Mouse (Mus musculus) small intestine, adult 2 months (tissue): Measurements from ENCODE around the gene Tmem87b.

Experiments
- CTCF ChIP-seq: fragments of 200-500 bp; IDR thresholded peaks from 2 replicates; pipeline ENCODE4 v1.5.1; 2012; ENCODE audit warnings: low read depth, mild to moderate bottlenecking, control low read depth, inconsistent platforms, low read length, moderate library complexity, mixed read lengths; ENCODE audit not compliant: insufficient replicate concordance, insufficient read length; ENCODE audit errors: extremely low read depth
- POLR2A ChIP-seq: fragments of 200-500 bp; IDR thresholded peaks from 2 replicates; pipeline ENCODE4 v1.6.1; 2012; ENCODE audit warnings: low read depth, mild to moderate bottlenecking, control low read depth, inconsistent platforms, low read length, moderate library complexity

- TF ChIP-seq POLR2A = no peak
- no peak for TF ChIP-seq CTCF
Measured at GRCm38 (mm10) chr2:128786795-128787194, 31.1 kb upstream of the Tmem87b start.
